Mouse (Mus musculus): ENCODE measurements around the gene Ncapd2.

DNA sequence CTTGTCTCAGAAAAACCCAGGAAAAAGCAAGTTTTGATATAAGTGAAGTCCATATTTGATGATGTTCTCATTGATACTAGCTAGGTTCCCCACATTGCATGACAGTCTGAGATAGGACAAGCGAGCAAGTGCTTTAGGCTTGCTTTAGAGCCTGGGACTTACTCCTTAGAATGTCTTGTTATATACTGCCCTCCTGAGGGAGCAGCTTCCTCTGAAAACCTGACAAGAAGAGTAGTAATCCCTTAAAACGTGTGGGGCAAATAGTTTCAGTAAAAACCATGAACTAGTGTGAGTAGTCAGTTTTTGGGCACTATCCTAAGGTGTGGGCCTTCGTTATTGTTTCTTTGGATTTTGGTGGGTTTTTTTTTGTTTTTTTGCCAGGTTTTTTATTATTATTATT is 48.4 kb downstream of the Ncapd2 start:
- TF ChIP-seq POLR2A (IDR thresholded peaks at IDR 0.05; ENCODE audit: low read depth, low read length), result no peak
- no peak for TF ChIP-seq E2F4 (IDR thresholded peaks at IDR 0.05; ENCODE audit: insufficient replicate concordance, low read depth, low read length)
- no peak for TF ChIP-seq CTCF (conservative IDR thresholded peaks at IDR 0.05 in 1 of 2, IDR thresholded peaks at IDR 0.05 in 1 of 2; ENCODE audit: low read depth in 2 of 2, low read length in 2 of 2)
- TF ChIP-seq MYC (IDR thresholded peaks at IDR 0.05; ENCODE audit: low read depth, low read length), result no peak
- TF ChIP-seq EP300 (IDR thresholded peaks at IDR 0.05; ENCODE audit: low read length), result no peak
- TF ChIP-seq ZC3H11A (IDR thresholded peaks at IDR 0.05; ENCODE audit: low read depth, low read length), result no peak
- TF ChIP-seq USF1 (IDR thresholded peaks at IDR 0.05; ENCODE audit: low read depth, low read length), result no peak
- no peak for TF ChIP-seq JUND (conservative IDR thresholded peaks at IDR 0.05; ENCODE audit: low read depth, low read length)
- TF ChIP-seq NRF1 (IDR thresholded peaks at IDR 0.05; ENCODE audit: low read depth, low read length), result no peak
- no peak for TF ChIP-seq MEF2A (IDR thresholded peaks at IDR 0.05; ENCODE audit: borderline replicate concordance, low read depth, low read length)
- no peak for TF ChIP-seq MAZ (IDR thresholded peaks at IDR 0.05; ENCODE audit: low read depth, low read length)
- TF ChIP-seq TBP (conservative IDR thresholded peaks at IDR 0.05; ENCODE audit: low read depth, low read length), result no peak

All from CH12.LX (cell line).